Mouse (Mus musculus): Measurements from ENCODE around the gene Fbxo11.
A peak's percentile ranks its signal among the peaks of the same experiment; 100 is the strongest.
"Not testable (repeated sequence)": the region's sequence is repeated elsewhere in the genome, so short reads cannot be mapped to it uniquely, and the experiment has no call there.

The Fbxo11 gene

GRCm38 (mm10) chr17:87997808-87998207 lies 67.3 kb downstream of the Fbxo11 start:
- no peak for DNase-seq

GRCm38 (mm10) chr17:87993338-87993737 lies 71.8 kb downstream of the Fbxo11 start:
- DNase-seq: no peak

- DNase-seq: no peak
Observed at GRCm38 (mm10) chr17:87992154-87992553, 72.9 kb downstream of the Fbxo11 start.

GRCm38 (mm10) chr17:87987507-87987906 lies 77.6 kb downstream of the Fbxo11 start:
- no peak for DNase-seq

- no peak for DNase-seq
Observed at GRCm38 (mm10) chr17:87985916-87986315, 79.2 kb downstream of the Fbxo11 start.

- DNase-seq: no peak
Observed at GRCm38 (mm10) chr17:87984440-87985214, 80.5 kb downstream of the Fbxo11 start.

GRCm38 (mm10) chr17:87983313-87983712 lies 81.8 kb downstream of the Fbxo11 start:
- DNase-seq: no peak

- no peak for DNase-seq
Observed at GRCm38 (mm10) chr17:87982112-87982511, 83.0 kb downstream of the Fbxo11 start.

GRCm38 (mm10) chr17:87979696-87980095 lies 85.4 kb downstream of the Fbxo11 start:
- not testable (repeated sequence) for DNase-seq

- DNase-seq: not testable (repeated sequence)
Observed at GRCm38 (mm10) chr17:87976927-87977326, 88.2 kb downstream of the Fbxo11 start.

- DNase-seq: no peak
Observed at GRCm38 (mm10) chr17:87976154-87976806, 88.8 kb downstream of the Fbxo11 start.

- peak; percentile 57 for DNase-seq
Observed at GRCm38 (mm10) chr17:87975229-87975853, 89.8 kb downstream of the Fbxo11 start.

- DNase-seq: peak; percentile 81
Observed at GRCm38 (mm10) chr17:87974629-87975228, 90.4 kb downstream of the Fbxo11 start, which contains the start of gene Msh6. Gene Msh6 (plus strand): TSS chr17:87975062.

GRCm38 (mm10) chr17:87973261-87974167 lies 91.6 kb downstream of the Fbxo11 start:
- DNase-seq: no peak

- DNase-seq: no peak
Observed at GRCm38 (mm10) chr17:87972856-87973255, 92.2 kb downstream of the Fbxo11 start.

- not testable (repeated sequence) for DNase-seq
Observed at GRCm38 (mm10) chr17:87971696-87972591, 93.1 kb downstream of the Fbxo11 start.

GRCm38 (mm10) chr17:87968483-87968926 lies 96.6 kb downstream of the Fbxo11 start:
- DNase-seq: not testable (repeated sequence)

- DNase-seq: no peak
Observed at GRCm38 (mm10) chr17:87963081-87964075, 101.7 kb downstream of the Fbxo11 start.

GRCm38 (mm10) chr17:87959931-87960330 lies 105.2 kb downstream of the Fbxo11 start:
- not testable (repeated sequence) for DNase-seq

GRCm38 (mm10) chr17:87959406-87959805 lies 105.7 kb downstream of the Fbxo11 start:
- not testable (repeated sequence) for DNase-seq
